Mouse (Mus musculus) layer of hippocampus, postnatal 25 days (tissue): ENCODE data around the gene Tmprss13. TPM values are rescaled to one million over a fixed set of nuclear protein-coding genes. Genes with fewer than 3 reads are reported as not detected.

ENCODE experiments used
- DNase-seq, 2 experiments: peaks; one replicate each; pipeline ENCODE4 v3.0.0; 2022; ENCODE audit warnings: mixed read lengths in 2 of 2, low spot score in 1 of 2; ENCODE audit errors: extremely low spot score in 1 of 2
- total RNA-seq, 2 experiments: library from RNA; stranded (reverse); gene quantifications; 2 replicates each; pipeline ENCODE4 v1.2.3; 2021

Tmprss13 gene
- not detected for total RNA-seq

DNA sequence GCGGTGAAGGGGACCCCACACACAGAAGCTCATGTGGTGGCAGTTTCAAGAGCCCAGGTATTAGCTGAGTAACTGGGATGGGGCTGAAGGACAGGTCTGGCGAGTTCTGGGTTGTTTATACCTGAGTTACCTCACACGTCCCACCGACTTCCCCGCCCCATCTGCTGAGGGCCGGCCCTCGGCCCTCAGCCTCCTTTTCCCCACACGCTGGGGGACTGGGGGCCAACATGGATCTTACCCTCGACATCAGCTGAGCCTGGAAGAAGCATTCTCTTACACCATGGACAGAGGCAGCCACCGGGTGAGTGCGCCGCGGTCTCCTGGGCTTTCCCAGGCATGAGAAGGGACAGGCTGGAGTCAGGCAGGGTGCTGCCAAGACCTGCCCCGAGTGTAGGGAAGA, at the start of gene Tmprss13:
TSS of gene Tmprss13 (plus strand) at position 246 of the 400 bp plus-strand sequence.
- DNase-seq, result no peak

GRCm38 (mm10) chr9:45272213-45272612, 46.7 kb upstream of the Tmprss13 start:
- DNase-seq, result no peak

DNA sequence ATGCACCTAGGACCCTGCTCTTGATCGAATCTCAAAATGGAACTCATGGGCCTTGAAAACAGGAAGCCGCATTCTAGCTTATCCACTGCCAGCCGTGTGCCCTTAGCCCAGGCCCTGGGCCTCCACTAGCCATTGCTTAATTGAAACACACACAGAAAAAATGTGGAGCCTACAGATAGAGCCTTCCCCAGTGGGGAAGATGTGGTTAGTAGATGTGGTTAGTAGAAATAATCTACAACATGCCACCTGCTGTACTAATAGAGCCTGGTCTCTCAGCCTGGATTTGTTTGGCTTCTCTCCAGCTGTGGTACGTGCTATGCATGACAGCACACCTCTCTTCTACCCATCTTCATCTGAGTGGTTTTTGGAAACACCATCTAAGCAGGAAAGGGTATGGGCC, 44.7 kb upstream of the Tmprss13 start:
- no peak for DNase-seq

- no peak for DNase-seq
These were observed 44.3 kb upstream of the Tmprss13 start for GRCm38 (mm10) chr9:45274635-45275034.

DNA sequence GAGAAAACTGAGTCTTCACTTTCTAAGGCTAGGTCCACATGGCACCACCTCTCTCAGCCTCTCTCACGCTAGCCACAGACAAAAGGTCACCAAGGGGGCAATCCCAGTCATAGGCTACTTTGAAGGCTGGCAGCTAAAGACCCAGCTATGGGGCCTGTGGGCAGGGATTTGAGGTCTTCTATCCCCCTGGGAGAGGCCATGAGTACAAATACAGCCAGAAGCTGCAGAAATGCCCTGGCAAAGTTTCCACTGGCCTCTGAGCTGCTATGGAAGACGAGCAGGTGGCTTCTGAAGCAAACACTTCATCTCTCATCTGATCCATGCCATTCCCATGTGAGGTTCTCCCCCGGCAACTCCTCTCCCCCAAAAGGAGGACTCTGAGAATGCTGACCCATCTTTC, 38.8 kb upstream of the Tmprss13 start:
- DNase-seq, result no peak

- no peak for DNase-seq
These were observed 38.0 kb upstream of the Tmprss13 start for GRCm38 (mm10) chr9:45280891-45281290.

- no peak for DNase-seq
These were observed 36.4 kb upstream of the Tmprss13 start for GRCm38 (mm10) chr9:45282466-45282865.

GRCm38 (mm10) chr9:45291481-45292168, 27.3 kb upstream of the Tmprss13 start:
- no peak for DNase-seq

DNA sequence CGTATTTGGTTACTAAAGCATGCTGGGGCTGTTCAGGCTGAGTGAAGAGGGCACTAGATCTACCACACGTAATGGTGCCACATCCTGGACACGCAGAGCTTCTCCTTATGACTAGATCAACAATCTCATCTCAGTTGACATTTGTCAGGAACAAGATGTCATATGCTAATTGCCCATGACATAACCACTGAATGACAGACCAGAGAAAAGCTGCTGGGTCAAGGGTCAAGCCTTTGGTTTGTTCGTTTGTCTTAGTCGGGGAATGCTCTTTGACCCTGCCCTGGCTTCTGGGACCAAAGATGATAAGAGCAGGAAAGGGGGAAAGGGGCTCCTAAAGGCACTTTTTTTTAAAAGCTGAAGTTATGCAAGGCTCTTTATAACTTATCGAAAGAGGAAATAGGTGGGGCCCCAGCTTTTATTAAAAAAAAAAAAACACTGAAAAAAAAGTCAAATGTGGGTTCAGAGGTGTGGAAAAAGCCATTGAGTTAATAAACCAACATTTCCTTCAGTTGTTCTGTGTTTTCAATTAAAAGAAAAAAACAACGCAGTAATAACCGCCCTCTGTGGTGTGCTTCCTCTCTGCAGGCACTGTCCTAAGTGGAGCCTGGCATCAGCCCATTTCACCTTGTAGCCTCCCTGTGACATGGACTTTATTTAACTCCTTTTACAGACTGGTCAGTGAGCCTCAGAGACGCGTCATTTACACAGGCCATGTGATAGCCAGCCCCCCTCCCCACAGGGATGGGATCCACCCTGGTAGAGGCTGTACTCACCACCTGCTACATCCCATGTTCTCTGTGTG, 24.5 kb upstream of the Tmprss13 start:
- DNase-seq, result no peak

GRCm38 (mm10) chr9:45299231-45300006, 19.5 kb upstream of the Tmprss13 start:
- peak in 1 of 2 experiments; percentile 18 for DNase-seq

- peak; percentile 98 to 100 for DNase-seq
These were observed 18.3 kb upstream of the Tmprss13 start for GRCm38 (mm10) chr9:45300422-45301104.

DNA sequence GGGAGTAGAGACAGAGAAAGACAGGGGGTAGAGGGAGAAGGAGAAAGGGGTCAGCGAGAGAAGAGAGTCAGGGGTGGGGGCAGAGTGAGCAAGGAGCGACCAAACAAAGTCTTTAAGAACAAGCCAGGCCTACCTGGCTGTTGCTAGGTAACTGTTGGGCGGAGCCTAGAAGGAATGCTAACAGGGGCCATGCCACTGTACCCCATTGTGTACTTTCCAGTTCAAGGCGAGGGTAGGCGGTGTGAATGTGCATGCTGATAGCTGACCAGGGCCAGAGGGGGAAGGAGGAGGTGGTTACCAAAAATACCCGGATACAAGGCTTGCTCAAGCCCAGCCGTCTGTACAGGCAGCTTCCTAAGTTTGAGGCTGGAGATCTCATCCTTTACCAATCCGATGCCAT, 17.1 kb upstream of the Tmprss13 start:
- DNase-seq, result no peak

DNA sequence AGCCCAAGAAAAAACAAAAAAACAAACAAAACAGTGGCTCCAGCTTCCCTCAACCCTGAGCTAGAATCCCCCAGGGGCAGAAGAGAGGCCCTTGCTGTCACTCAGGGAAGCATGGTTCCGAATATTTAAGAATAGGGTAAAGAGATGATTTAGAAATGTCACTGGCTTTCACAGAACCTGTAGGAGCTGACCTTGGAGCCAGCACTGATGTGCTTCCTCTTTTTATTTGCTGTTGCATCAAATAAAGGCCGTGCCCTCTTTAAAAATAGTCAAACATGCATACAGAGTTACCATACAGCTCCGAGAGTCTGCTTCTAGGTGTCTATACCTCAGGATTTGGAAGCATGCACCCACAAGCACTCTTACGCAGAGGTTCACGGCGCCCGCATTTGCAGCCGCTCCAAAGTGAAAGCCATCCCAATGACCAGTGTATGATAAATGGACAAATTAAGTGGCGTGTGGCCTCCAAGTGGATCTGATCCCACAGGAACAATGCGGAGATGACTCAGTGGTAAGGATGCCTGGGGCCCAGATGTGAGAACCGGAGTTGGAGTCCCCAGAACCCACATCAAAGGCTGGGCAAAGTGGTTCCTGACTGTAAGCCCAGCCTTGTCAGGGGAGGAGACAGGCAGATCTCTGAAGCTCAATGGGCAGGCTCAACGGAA, 12.0 kb upstream of the Tmprss13 start:
- DNase-seq, result no peak

DNA sequence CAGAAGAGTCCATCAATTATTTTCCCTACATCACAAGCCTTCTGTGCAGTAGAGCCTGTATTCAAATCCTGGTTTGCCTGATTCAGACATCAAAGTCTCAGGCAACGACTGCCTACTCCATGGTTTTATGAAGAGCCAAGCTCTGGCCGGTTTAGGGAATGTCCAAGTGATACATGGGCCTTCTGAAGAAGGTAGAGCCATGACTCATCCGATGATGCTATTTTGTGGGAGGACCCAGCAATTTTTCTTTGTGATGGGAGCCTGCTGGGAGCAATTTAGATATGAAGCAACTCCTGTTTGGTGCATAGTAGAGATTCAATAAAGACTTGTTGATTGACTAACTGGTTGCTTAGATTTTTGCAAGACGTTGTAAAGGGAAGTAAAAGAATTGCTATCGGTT, 10.4 kb upstream of the Tmprss13 start:
- DNase-seq, result no peak

GRCm38 (mm10) chr9:45311858-45312257, 7.0 kb upstream of the Tmprss13 start:
- no peak for DNase-seq

GRCm38 (mm10) chr9:45313913-45314312, 5.0 kb upstream of the Tmprss13 start:
- DNase-seq, result no peak

- no peak for DNase-seq
These were observed 1.3 kb upstream of the Tmprss13 start for GRCm38 (mm10) chr9:45317635-45318034.

DNA sequence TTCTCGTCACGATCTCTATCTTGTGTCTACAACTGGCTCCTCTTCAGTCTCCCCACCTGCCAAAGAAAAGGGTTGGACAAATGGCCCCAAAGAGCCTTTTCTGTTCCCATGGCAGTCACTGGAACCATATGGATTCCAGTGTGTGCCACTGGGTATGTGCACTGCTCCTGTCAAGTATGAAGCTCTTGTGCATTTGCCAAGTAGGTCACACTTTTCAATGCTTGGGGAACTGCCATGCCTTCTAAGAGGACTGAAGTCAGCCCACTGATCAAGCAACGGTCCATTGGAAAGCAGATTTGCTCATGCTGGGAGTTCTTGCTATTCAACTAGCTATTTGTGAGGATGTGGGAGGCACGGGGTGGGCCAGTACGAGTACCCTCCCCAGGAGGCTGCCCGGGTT, 2.6 kb downstream of the Tmprss13 start:
- DNase-seq, result no peak

GRCm38 (mm10) chr9:45321946-45322430, 3.1 kb downstream of the Tmprss13 start:
- DNase-seq, result no peak

DNA sequence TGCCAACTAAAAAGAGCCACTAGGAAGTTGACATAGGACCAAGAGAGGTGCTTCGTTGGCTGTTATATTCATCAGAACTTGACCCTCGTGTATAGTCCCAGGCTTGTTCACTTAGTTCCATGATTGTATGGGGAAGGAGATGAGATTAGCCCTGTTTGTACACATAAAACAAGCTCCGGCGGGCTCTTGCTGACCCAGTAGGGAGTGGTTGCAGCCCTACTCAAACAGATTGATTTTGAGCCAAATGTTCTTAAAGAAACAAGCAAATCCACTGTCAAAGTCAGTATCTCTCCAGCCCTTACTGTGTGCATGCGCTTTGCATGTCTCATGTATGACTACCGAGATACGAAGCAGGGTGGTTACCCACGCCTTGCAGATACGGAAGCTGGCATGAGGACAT, 7.5 kb downstream of the Tmprss13 start:
- no peak for DNase-seq
